Mouse (Mus musculus): Measurements from ENCODE around the gene Sfxn2. TPM values are rescaled to one million over a fixed set of nuclear protein-coding genes. Genes with fewer than 3 reads are reported as not detected.
A peak's percentile ranks its signal among the peaks of the same experiment; 100 is the strongest.
"Not testable (repeated sequence)": the region's sequence is repeated elsewhere in the genome, so short reads cannot be mapped to it uniquely, and the experiment has no call there.

Gene Sfxn2
- polyA plus RNA-seq, 1 experiment = 8.1 TPM

GRCm38 (mm10) chr19:46542750-46543149 lies 30.4 kb upstream of the Sfxn2 start:
- DNase-seq (ENCODE audit: low read depth) = no peak

DNA sequence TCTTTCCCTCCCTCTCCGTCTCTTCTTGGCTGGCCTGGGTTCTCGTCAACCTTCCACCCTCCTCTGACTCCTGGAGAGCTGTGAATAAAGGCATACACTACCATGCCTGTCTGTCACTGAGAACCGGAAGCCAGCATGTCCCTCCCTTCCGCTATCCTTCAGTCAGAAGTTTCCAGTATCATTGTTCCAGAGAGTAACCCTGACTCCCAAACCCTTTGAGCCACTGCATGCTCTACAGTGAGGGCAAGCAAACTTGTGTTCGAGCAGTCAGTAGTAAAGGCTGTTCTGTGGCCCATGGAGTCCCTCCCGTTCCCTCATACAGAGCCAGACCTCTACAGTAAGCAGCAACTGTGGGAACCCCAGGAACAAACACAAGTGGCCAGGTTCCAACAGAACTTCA lies 25.6 kb upstream of the Sfxn2 start:
- no peak for DNase-seq (ENCODE audit: low read depth)

- no peak for DNase-seq (ENCODE audit: low read depth)
Measured at GRCm38 (mm10) chr19:46548110-46548509, 25.1 kb upstream of the Sfxn2 start.

- no peak for DNase-seq (ENCODE audit: low read depth)
Measured at GRCm38 (mm10) chr19:46550385-46550784, 22.8 kb upstream of the Sfxn2 start.

DNA sequence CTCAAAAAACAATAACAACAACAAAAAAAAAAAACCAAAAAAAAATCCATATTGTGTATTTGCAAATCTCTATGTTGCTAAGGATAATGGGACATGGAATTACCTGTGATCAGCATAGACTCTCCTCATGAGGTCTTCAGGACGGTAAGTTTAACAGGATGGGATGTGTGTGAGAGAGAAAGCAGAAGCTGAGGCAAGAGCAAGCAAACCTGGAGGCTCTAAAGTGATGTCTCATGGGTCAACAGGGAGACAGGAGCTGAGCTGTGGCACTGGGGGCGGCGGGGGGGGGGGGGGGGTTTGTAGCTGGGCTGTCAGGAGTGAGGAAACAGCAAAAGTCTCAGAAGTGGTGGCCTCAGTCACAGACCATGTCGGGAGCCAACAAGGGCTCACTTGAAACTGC lies 20.7 kb upstream of the Sfxn2 start:
- DNase-seq (ENCODE audit: low read depth) = no peak

- no peak for DNase-seq (ENCODE audit: low read depth)
Measured at GRCm38 (mm10) chr19:46553541-46553955, 19.6 kb upstream of the Sfxn2 start.

- no peak for DNase-seq (ENCODE audit: low read depth)
Measured at GRCm38 (mm10) chr19:46558009-46558408, 15.2 kb upstream of the Sfxn2 start.

DNA sequence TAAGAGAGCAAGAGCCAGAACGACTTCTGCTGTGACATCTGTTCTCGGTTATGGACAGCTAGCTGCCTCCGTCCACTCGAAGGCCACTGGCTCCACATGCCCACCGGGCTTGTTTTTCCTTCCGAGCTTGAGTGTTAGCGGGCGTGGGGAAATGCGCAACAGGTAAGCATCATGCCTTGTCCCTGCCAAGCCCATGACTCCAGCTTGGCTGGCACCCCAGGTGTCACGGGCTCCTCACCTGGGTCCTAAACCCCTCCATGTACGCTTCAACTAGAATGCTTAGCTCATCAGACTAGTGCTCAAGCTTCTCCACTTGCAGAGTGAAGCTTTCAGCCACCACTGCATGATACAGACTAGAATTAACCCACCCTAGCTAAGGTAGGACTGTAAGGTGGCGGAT lies 14.5 kb upstream of the Sfxn2 start:
- no peak for DNase-seq (ENCODE audit: low read depth)

GRCm38 (mm10) chr19:46562132-46562531 lies 11.0 kb upstream of the Sfxn2 start:
- no peak for DNase-seq (ENCODE audit: low read depth)

- no peak for DNase-seq (ENCODE audit: low read depth)
Measured at GRCm38 (mm10) chr19:46562581-46563515, 10.3 kb upstream of the Sfxn2 start.

DNA sequence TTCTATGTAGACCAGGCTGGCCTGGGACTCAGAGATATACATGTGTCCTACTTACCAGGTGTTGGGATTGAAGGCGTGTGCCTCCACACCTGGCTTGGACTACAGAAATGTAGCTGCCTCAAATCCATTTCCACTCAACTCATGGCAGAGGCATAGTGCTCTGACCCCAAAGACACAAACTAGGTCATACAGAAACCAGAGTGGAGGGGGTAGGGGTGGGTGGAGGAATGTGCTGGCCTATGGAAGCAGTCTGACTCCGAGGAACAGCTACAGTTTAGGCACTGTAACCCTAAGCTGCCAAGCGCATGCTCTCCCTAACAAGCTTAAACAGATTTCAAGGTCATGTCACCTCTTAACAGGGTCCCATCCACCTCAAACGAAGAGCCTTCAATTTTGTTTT lies 9.6 kb upstream of the Sfxn2 start:
- DNase-seq (ENCODE audit: low read depth) = no peak

DNA sequence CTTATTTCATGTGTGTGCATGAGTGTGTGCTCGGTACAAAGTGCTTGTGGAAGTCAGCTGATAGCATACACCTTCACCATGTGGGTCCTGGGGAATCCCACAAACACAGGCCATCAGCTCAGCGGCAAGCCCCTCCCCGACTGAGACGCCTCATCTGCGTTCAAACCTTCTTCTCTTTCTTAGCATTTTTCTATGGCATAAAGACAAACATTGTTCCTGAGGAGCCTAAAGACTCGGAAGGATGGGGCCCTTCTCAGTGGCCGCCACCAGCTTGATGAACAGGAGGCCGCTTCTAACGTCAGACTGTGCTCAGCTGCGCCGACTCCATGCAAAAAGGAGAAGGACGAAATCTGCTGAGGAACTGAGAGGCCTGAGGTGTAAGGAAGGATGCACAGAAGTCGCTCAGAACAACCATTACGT lies 9.1 kb upstream of the Sfxn2 start:
- DNase-seq (ENCODE audit: low read depth) = no peak

- DNase-seq (ENCODE audit: low read depth) = not testable (repeated sequence)
Measured at GRCm38 (mm10) chr19:46571211-46571877, 1.8 kb upstream of the Sfxn2 start.

- DNase-seq (ENCODE audit: low read depth) = no peak
Measured at GRCm38 (mm10) chr19:46571878-46572244, 1.3 kb upstream of the Sfxn2 start.

GRCm38 (mm10) chr19:46572548-46572947 lies 617 bp upstream of the Sfxn2 start:
- no peak for DNase-seq (ENCODE audit: low read depth)

DNA sequence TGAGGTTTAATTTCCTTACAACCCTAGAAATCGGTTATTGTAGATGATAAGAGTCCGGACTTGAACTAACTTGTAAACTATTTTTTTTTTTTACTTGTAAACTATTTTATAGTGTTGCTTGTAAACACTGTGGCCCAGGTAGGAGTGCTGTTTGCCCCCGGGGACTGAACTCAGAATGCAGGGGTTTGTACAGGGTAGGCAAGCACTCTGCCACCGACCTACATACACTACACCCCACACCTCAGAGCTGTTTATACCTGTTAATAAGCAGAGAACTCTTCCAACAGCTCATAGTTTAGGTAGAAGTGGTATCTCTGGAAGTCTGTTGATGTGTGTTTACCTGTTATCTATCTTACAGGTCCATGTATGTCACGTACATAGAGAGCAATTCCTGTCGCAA lies 825 bp downstream of the Sfxn2 start:
- no peak for DNase-seq (ENCODE audit: low read depth)

DNA sequence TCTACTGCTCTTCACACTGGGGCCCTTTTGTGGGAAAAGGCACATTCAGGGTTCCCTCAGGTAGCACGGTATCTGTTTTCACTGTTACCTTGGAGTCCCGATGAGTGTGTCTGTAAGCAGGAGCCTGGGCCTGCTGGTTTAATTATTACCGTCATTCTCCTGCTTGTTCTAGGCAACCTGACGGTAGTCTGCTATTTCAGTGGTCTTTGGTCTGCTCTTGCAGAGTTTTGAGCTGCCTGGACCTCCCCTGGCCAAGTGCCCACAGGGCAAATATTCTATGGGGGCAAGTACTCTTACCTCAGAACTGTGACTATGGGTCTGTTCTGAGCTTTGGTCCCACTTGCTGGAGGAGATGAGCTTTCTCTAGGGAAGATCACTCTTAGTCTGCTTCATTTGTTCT lies 2.0 kb downstream of the Sfxn2 start:
- no peak for DNase-seq (ENCODE audit: low read depth)

DNA sequence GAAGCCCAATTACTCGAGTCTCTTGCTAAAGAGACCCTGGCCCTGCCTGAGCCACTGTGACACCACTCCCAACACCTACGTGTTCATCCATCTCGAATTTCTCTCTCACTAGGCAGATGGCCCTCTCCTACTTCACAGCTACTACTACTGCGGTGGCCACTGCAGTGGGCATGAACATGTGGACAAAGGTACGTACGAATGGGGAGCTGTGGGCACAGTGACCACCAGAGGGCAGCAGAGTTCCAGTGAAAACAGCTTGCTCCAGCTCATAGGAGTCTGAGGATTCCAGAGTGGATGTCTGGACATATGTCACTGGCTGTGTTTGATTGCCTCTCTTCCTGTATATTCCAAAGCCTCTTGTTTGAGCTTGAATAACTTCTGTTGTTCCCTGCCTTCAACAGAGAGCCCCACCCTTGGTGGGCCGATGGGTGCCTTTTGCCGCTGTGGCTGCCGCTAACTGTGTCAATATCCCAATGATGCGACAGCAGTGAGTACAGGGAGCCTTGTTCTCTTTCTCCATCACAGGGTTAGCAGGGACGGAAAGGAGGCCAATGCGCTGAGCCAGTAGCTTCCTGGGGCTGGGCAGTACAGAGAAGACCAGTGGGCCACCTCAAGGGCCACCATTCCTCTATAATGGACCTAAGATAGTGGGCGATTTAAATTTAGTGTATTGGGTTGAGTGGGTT lies 14.8 kb downstream of the Sfxn2 start:
- DNase-seq (ENCODE audit: low read depth) = no peak

GRCm38 (mm10) chr19:46591575-46591974 lies 18.4 kb downstream of the Sfxn2 start:
- DNase-seq (ENCODE audit: low read depth) = no peak

DNA sequence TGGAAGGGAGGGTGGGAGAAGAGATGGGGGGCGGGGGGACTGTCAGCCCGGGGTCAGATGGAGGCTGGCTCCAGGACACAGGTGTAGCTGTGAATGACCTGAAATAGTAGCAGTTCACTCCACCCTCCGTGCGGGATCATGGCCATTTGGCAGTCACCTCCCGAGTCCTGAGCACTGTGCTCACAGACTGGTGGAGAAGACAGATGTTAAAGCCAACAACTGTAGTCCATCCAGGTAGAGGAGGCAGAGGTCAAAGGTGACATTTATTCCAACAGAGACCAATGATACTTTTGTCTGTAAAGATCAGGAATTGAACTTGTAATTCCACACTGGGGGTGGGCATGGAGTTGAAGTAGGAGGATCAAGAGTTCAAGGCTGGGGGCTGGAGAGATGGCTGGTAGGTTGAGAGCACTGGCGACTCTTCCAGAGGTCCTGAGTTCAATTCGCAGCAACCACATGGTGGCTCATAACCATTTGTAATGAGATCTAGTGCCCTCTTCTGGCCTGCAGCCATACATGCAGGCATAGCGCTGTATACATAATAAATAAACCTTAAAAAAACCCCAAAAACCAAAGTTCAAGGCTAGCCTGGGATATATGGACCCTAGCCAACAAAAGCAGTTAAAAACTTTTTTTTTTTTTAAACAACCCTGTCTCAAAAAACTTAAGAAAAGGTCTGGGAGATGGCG lies 19.7 kb downstream of the Sfxn2 start:
- no peak for DNase-seq (ENCODE audit: low read depth)

DNA sequence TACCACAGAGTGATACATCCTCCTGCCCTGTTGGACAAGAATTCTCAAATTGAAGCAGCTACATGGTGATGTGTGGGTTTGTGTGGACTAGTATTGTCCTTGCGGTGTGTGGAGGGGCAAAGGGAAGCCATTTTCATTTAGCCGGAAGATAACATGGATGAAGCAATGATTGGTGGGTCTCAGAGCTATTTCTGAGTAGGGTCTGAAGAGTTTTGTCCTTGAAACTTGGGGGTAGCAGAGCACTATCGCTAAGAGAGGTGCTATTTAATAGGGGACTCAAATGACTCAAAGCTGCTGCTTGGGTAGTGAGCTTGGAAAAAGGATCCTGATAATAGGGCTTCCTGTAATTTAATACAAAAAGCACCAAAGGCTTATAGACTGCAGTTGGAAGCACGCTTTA lies 25.0 kb downstream of the Sfxn2 start:
- no peak for DNase-seq (ENCODE audit: low read depth)

GRCm38 (mm10) chr19:46598720-46599252 lies 25.6 kb downstream of the Sfxn2 start, which contains the start of gene Wbp1l:
Gene Wbp1l, plus strand, starts transcription at chr19:46599084.
- peak; percentile 97 for DNase-seq (ENCODE audit: low read depth)
